ENCODE assay signal across 11 mouse cellular contexts in genomic region chr19:38498233-38498632, GRCm38 (mm10).
"Had no signal": no experiment of that assay in that cellular context is flagged by ENCODE, and none has a peak within 500 bp of the region (broad histone marks: within the 10 kb centered on the region; RNA-seq: fewer than 3 reads in every experiment).

No protein-coding gene starts in this region.

- H3K4me3 ChIP-seq: left cerebral cortex, adult 2 months; limb, embryonic 10.5 days; liver, embryonic 15.5 days; midbrain, embryonic 13.5 days had no signal

- DNase-seq: kidney, postnatal 14 days; lung, adult 2 months; lung, postnatal 36 days; right cerebral cortex, postnatal 14 days; thymus, postnatal 36 days had no signal

- H3K9me3 ChIP-seq: limb, embryonic 10.5 days; liver, embryonic 15.5 days; midbrain, embryonic 13.5 days had no signal

- H3K4me2 ChIP-seq: liver, embryonic 11.5 days; liver, embryonic 15.5 days; midbrain, embryonic 13.5 days had no signal

- ATAC-seq: lung, postnatal 0 days; midbrain, embryonic 13.5 days had no signal

- H3K4me1 ChIP-seq: limb, embryonic 10.5 days; liver, embryonic 15.5 days; midbrain, embryonic 13.5 days had no signal

- H3K27ac ChIP-seq: left cerebral cortex, adult 2 months; limb, embryonic 10.5 days; liver, embryonic 15.5 days; midbrain, embryonic 13.5 days had no signal

- H3K27me3 ChIP-seq: liver, embryonic 15.5 days; midbrain, embryonic 13.5 days had no signal

- H3K36me3 ChIP-seq: limb, embryonic 10.5 days; liver, embryonic 15.5 days; midbrain, embryonic 13.5 days had no signal

- H3K9ac ChIP-seq: liver, embryonic 15.5 days; midbrain, embryonic 13.5 days had no signal
